Mouse (Mus musculus) c-Kit-positive CD71-negative TER-119-negative erythroid progenitor cells, embryonic 14.5 days (primary cell): Measurements from ENCODE around the gene Hyal2.

Experiments used
- DNase-seq: peaks from one replicate; pipeline ENCODE4 v3.0.0-alpha.2; 2013; ENCODE audit warnings: low read depth

Hyal2 gene

DNA sequence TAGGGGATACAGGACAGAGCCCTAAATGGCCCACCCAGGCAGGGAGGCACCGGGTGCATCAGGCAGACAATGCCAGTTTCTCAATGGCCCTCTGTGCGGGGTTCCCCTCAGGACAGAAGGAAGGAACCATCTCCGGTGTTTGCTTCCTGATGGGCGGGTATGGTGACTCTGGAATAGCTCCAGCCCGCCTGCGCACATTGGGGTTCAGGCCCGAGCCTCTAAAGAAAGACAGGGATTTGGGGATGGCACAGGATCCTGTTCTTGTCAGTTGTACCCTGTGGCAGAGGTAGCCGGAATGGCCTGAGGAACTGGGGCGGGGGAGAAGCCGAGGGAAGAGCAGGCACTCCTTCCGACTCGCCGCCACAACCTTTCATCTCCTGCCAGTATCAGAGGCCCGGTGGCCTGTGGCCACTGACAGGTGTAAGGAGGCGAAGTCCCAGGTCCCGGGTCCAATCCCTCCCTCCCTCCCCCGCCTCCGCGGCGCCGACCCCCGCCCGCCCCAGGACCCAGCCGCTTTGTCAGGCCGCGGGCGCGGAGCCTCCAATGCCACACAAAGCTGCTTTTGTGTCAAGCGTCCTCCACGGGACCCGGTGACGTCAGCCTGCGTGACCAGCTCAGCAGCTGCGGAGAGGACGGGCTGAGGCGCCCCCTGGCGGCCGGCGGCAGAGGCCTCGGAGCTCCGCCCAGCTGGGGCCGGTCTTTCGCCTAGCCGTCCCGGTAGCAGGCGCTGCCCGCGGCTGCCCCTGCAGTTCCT, 44.6 kb downstream of the Hyal2 start:
- DNase-seq: peak; percentile 95

DNA sequence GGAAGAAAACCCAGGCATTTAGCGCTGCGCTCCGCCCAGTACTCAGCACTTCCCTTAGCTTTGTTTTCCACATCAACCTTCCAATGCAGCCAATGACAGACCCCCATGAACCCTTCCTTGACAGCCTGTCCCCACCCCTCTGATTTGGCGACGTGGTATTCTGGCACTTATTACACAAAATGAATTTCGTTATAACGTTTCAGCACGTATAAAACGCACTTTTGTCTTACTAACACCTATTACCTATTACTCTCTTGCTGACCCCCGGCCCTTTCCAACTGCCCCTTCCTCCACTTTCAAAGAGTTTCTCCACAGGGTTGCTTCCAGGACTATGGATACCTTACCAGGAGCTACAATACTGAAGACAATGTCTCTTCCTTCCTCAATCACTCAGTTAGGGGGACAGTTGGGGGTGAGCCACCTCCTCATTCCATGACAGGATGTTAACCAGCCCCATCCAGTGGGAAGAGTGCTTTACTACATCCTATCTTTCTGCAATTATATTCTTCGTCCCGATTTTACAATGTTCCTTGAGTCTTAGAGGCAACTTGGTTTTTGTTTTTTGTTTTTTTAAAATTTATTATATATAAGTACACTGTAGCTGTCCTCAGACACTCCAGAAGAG, 45.3 kb downstream of the Hyal2 start:
- DNase-seq: no peak

DNA sequence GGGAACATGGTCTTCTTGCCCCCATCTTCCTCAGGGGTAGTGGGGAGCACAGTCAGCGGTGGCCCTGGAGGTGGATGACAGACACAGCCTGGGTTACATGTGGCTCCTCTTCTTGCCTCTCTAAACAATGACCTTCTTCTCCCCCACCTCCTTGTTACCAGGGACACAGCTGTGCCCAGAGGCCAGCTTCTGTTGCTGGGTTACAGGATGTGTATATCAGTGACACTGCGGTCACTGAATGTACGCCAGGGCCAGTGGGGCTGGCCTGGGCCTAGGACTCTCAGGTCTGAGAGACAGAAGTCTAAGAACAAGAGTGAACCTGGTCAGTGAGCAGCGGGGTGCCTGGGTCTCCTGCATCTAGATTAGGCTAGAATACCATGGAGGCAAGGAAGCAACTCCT, 47.3 kb downstream of the Hyal2 start:
- no peak for DNase-seq

DNA sequence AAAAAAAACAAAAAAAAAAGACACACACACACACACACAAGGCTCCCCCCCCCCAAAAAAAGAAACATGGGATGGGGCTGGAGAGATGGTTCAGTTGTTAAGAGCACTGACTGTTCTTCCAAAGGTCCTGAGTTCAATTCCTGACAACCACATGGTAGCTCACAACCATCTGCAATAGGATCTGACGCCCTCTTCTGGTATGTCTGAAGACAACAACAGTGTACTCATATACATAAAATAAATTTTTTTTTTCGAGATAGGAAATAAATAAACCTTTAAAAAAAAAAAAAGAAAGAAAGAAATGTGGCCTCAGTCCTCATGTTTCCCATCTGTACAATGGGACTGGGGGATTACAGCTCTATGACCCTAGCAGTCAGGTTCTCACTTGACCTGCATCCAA, 49.7 kb downstream of the Hyal2 start:
- no peak for DNase-seq

DNA sequence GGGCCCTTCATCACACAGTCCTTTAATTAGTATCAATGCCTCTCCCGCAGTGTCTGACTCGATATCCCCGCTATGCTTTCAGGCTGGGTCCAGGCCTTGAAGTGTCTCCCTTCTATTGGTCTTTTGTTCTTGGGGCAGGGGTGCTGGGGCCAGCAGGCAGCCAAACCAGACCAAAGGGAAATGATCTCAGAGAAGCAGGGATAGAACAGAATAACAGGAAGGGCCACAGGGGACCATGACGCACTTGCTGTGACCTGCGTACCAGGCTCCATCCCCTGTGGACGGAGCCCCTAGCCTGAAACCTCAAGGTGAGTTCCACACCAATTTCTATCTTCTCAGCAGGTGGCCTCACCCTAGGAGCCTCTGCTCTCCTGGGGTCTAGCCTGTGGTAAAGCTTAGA, 50.4 kb downstream of the Hyal2 start:
- DNase-seq: no peak

DNA sequence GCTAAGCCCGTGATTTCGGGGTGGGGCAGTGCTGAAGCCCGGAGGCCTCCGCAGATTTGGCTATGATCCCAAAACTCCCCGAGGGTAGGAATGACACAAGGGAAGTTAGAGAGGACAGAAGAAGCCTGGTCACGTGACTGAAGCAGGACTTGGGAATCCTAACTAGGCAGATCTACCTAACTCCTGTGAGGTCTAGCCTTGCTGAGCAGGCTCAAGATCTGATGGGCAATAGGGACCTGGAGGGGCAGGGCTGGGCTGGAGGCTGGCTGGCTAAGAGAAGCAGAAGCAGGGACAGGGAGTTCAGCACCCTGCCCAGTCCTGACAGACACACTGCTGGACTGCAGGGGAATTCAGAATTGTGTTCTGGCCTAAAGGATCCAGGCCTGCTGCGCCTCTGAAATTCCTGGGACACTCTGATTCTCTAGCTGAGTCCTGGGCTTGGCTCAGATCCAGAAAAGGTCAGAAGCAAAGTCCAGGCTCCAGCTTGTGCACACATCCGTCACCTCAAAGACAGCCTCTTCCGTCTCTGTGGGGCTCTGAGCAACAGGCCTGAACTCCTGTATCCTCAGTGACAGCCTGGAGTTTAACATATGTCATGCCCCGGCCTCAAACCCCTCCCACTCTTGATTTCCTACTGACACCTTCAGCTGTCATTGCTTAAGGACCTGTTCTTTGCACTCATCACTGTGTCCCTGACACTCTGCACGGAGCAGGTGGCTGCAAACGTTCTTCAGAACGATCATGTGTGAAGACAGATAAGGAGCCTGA, 51.2 kb downstream of the Hyal2 start:
- no peak for DNase-seq

DNA sequence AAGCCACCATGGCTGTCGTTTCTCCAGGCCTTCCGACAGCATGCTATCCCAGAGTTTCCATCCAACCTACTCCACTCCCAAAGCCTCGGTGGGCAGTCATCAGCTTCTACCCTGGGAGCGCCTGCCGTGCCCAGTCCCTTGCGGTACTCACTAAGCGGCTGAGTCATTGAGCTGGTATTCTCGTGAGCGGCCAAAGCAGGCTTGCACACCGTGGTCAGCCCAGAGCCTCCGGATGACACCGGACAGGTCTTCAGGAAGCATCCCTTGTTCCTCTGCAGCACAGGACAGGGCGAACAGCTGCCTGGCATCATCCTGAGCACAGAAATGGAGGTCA, 51.8 kb downstream of the Hyal2 start:
- DNase-seq: no peak

DNA sequence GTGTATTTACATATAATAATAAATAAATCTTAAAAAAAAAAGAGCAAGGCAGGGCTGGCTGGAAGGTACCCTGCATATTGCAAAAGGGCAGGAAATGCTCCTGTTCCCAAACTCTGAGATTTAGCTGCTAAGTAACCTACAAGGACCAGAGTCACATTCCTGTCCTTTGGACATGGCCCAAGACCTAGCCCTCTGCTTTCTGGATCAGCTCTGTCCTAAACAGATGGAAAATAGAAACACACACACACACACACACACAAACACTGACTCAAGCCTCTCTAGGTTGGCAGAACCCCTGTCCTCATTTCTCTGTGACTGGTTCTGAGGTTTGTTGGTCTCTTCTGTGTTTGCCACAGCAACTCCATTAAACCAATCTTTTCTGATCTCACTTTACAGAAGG, 53.2 kb downstream of the Hyal2 start:
- no peak for DNase-seq
